Mouse (Mus musculus) erythroblast, embryonic 14.5 days (primary cell): ENCODE results near the gene Zfp37.

ENCODE experiments used
- GATA1 ChIP-seq: IDR thresholded peaks from 2 replicates; pipeline ENCODE4 v1.6.1; 2012; ENCODE audit warnings: low read length, inconsistent platforms, mixed read lengths
- TAL1 ChIP-seq: IDR thresholded peaks from 3 replicates; pipeline ENCODE4 v1.6.1; 2012; ENCODE audit warnings: low read length, inconsistent platforms, mixed read lengths

GRCm38 (mm10) chr4:62230153-62230552 is 694 bp downstream of the Zfp37 start:
- TF ChIP-seq GATA1 (no peak), TAL1 (no peak)
